Comparison of ENCODE assay signal across 8 mouse cellular contexts in genomic region chr7:128297617-128298480, GRCm38 (mm10). TPM values are rescaled to one million over a fixed set of nuclear protein-coding genes. Genes with fewer than 3 reads are reported as not detected.
DNase-seq lines count a peak whose midpoint lies in the region; ATAC-seq lines count a peak whose summit lies in the region.

Gene BC017158, minus strand, starts transcription at chr7:128298170.

- no peaks in the 10 kb centered on the region for H3K36me3 ChIP-seq in hindbrain, embryonic 14.5 days (replicated peaks; ENCODE audit: control insufficient read depth, insufficient read depth)

- H3K4me2 ChIP-seq in hindbrain, embryonic 14.5 days (replicated peaks) = peak within 1 kb of the TSS; percentile 92

- peak; percentile 59; the same call in 1 of the 2 replicates for ATAC-seq in hindbrain, embryonic 14.5 days (ENCODE audit: low FRiP score)

- peak within 1 kb of the TSS; percentile 70 for H3K27ac ChIP-seq in hindbrain, embryonic 14.5 days

- peak within 1 kb of the TSS; percentile 89 for H3K9ac ChIP-seq in hindbrain, embryonic 14.5 days

- H3K27me3 ChIP-seq in hindbrain, embryonic 14.5 days (ENCODE audit: control insufficient read depth, insufficient read depth, low read length) = no peaks in the 10 kb centered on the region

- DNase-seq in NIH3T3 (ENCODE audit: low read depth) = peak; percentile 82
- peak; percentile 70 to 73 for DNase-seq in cerebellum, postnatal 10 days
- peak; percentile 79 to 86 for DNase-seq in frontal cortex, postnatal 36 days (ENCODE audit: low spot score in 2 of 2)
- DNase-seq in hindbrain, embryonic 14.5 days (ENCODE audit: low spot score) = peak; percentile 70
- peak; percentile 69 to 76 for DNase-seq in layer of hippocampus, postnatal 36 days
- peak; percentile 82 for DNase-seq in lung, postnatal 25 days (ENCODE audit: low spot score)
- DNase-seq in retina, adult 2 months (ENCODE audit: low read depth, low spot score) = peak; percentile 60
- peak; percentile 76 for DNase-seq in thymus, postnatal 25 days

- peak within 1 kb of the TSS; percentile 90 for H3K4me3 ChIP-seq in hindbrain, embryonic 14.5 days (replicated peaks; ENCODE audit: low read length)

- H3K4me1 ChIP-seq in hindbrain, embryonic 14.5 days (replicated peaks; ENCODE audit: control insufficient read depth, insufficient read depth, low read length) = peaks cover 16% of the 10 kb centered on the region

- H3K9me3 ChIP-seq in hindbrain, embryonic 14.5 days (ENCODE audit: control insufficient read depth, low read length) = no peaks in the 10 kb centered on the region

- WGBS in hindbrain, embryonic 14.5 days = 3% methylated on average over 47 of the region's 47 CpGs

RNA-seq across cellular contexts. Expression of gene BC017158, which starts in this region (rescaled TPM):
- 23.6 and 23.9 TPM in 2 replicates for polyA plus RNA-seq in hindbrain, embryonic 14.5 days (2014; fragmentation: Nextera tagmentation; extraction: Ambion mirVana)
- 10 to 100 TPM; 23.0 to 24.0 TPM for total RNA-seq in layer of hippocampus, postnatal 36 days (2021)

Comparison
In these comparisons a context has a peak if more than half of its experiments do, and no peak if none do; other contexts are left out.
1. Peak in every context shown above with its lines: DNase-seq, ATAC-seq, H3K4me3 ChIP-seq and H3K27ac ChIP-seq.